Mouse (Mus musculus) ES-CJ7 (cell line): ENCODE measurements around the gene Psat1.

Experiments used
- DNase-seq: peaks from one replicate; pipeline ENCODE4 v3.0.0; 2011; ENCODE audit warnings: low read depth, low spot score

The Psat1 gene

DNA sequence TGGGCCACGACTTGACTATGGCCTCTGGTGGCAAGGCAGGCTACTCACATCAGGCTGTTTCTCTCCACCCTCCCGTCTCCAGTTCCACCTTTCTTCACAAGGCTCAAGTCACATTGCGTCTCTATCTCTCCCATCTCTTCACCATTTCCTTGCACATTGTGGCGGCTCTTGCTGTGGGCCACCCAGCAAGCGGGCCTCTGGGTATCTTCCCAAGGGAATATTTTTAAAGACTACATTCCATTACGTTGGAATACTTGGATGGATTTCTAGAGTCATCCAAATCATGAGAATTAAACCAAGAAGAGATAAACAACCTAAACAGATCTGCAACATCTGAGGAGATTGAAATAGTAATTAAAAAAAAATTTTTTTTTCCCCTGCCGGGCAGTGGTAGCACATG is at the start of gene Psat1:
TSS of gene Psat1 (minus strand) at position 101 of the 400 bp plus-strand sequence.
- DNase-seq: no peak

DNA sequence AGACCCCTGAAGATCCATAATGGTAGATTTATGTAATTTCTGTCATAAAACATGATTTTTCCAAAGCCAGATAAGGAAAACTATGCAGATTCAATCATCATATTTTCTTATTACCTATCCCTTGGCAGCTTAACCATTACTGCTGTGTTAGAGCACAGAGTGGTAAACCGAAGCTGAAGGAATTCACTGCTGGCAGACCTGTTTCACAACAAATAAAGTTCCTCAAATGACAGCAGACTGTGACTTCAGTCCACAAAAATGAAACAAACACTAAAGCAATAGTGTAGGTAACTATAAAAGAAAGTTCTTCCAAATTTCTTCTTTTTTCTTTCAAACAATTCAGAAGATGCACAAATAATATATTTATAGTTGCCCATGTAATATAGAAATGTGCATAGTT is 43.0 kb upstream of the Psat1 start:
- no peak for DNase-seq

DNA sequence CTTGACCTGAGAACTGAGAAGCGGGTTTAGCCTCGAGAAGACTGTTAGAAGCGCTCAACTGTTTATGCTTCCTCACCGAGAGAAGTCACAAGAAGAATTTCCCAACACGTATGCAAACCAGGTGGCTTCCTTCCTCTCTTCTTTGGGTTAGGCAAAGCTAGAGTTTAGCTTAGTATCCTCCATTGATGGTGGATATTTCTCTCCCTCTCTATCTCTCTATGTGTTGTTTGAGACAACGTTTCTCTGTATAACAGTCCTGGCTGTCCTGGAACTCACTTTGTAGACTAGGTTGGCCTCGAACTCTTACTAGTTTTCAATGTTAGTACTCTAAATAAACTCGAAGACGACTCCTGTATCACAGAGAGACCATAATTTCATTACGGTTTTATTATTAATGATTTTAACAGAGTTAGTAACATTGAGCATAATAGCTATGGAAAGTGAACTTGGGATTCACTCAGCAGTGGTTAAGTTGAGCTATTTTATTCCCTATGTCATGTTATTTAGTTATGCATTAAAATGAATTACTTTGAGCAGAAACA is 38.1 kb upstream of the Psat1 start:
- DNase-seq: no peak

DNA sequence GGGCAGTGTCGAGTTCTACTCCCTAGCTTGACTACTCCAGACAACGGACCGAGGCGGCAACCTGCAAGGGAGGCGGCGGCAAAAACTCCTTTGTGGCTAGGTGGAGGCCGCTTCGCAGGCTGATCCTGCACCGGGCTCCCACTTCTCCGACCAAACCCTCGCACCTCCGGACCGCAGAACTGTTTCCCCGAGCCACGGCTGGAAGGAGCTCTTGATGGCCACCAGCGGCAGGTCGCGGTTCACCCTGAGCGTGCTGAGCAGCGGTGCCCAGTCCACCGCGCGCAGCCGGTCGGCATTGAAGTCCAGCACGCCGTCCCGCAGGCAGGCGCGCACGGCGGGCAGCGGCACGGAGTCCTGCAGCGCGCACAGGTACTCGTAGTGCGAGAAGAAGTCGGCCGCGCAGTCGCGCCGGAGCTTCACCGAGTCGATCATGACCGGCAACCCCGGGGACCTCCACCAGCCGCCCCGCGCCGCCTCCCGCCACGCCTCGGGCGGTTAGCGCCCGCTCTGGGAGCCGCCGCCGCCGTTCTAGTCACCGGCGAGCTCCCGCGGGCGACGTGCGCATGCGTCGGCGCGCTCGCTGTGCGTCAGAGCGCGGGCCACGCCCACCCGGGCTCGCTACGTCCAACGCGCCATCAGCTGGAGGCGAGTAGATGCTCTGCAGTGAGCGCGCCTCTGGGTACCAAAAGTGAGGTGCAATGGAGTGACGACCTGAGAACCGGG is 37.5 kb upstream of the Psat1 start, which contains the start of gene Cep78:
TSS of gene Cep78 (minus strand) at position 541 of the 723 bp plus-strand sequence.
- DNase-seq: peak; percentile 93

DNA sequence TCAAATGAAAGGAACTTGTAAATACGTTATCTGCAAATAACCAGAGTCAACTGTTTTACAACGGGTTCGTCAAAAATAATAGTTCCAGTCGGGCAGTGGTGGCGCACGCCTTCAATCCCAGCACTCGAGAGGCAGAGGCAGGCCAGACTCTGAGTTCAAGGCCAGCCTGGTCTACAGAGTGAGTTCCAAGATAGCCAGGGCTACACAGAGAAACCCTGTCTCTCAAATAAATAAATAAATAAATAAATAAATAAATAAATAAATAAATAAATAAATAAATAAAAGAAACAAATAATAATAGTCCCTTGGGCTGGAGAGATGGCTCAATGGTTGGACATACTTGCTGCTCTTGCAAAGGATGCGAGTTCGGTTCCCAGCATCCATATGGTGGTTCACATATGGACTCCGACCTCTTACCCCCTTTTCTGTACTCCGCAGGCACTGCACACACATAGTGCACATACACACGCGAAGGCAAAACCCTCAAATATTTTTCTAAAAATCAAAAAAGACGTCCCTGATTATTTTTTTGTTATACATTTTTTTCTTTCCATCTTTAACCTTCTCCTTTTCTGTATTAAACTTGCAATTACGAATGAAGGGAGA is 36.7 kb upstream of the Psat1 start:
- DNase-seq: no peak

GRCm38 (mm10) chr19:15982926-15983738 is 36.0 kb upstream of the Psat1 start:
- DNase-seq: peak; percentile 28

- DNase-seq: peak; percentile 83
Measured at GRCm38 (mm10) chr19:15981861-15982260, 34.7 kb upstream of the Psat1 start.

GRCm38 (mm10) chr19:15973365-15973764 is 26.2 kb upstream of the Psat1 start:
- no peak for DNase-seq

- DNase-seq: peak; percentile 75
Measured at GRCm38 (mm10) chr19:15965082-15965481, 17.9 kb upstream of the Psat1 start.

DNA sequence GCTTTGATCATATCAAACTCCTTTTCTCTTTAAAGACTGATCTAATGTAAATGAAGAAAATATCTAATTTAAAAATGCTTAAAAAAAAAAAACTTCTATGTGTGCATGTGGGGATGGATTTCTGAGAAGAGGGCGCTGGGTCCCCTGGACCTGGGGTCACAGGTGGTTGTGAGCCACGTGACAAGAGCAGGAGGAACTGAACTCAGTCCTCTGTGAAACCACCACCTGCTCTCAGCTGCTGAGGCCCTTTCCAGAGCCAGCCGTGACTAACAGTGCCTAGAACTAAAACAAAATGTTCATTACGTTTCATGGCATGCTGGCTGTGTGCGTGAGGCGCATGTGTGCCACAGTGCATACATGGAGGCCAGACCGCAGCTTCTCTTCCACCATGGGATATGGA is 17.4 kb upstream of the Psat1 start:
- DNase-seq: no peak

GRCm38 (mm10) chr19:15963011-15963695 is 16.0 kb upstream of the Psat1 start:
- DNase-seq: peak; percentile 39

DNA sequence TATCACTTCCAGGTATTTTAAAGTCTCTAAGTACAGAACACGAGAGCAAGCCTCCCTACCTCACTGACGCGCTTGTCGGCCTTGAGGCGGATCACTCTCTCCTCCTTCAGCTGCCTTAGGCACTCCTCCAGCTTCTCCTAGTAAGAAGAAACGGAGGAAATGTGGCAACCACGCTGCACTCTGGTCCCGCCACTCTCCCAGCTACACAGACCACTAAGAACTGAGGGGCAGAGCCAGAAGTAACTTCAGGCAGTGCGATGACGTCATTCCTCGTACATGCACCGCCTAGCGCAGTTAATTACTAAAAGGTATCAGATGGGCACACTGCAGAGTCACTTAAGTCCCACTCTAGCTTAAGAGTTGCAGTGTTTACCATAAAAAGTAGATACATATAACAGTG is 15.2 kb upstream of the Psat1 start:
- DNase-seq: no peak

- peak; percentile 75 for DNase-seq
Measured at GRCm38 (mm10) chr19:15950225-15950624, 3.1 kb upstream of the Psat1 start.

DNA sequence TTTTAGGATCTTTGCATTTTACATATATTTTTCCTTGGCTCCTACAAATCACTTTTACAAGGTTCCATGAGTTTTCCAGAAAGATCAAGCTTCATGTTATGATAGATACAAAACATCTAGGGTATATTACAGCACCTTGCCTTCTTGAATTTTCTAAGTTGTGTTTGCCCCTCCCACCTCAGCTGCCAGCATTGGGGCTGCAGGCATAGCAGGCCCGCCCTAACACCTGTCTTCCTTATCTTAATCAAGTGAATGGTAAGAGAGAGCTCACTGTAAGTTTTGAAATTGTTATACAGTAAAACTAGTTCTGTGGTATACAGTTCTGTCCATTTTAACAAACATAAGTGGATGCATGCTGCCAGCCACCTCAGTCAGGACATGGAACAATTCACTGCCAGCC is 1.7 kb upstream of the Psat1 start:
- DNase-seq: no peak

- no peak for DNase-seq
Measured at GRCm38 (mm10) chr19:15948426-15948825, 1.3 kb upstream of the Psat1 start.

GRCm38 (mm10) chr19:15946663-15947062 is 474 bp downstream of the Psat1 start:
- DNase-seq: peak; percentile 60

DNA sequence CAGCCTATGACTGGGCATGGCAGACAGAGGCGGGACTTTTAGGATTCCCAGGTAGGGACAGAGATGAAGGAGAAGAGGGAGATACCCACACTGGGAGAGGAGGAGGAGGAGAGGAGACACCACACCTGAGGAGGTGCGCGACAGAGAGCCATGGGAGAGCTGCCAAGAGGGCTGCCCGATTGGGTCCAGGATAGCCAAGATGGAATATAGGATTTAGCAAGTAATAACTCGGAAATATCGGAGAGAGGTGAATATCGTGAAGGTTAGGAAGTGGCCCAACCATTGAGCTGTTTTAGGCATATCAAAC is 4.1 kb downstream of the Psat1 start:
- DNase-seq: no peak

- DNase-seq: peak; percentile 98
Measured at GRCm38 (mm10) chr19:15942421-15943116, 4.6 kb downstream of the Psat1 start.

DNA sequence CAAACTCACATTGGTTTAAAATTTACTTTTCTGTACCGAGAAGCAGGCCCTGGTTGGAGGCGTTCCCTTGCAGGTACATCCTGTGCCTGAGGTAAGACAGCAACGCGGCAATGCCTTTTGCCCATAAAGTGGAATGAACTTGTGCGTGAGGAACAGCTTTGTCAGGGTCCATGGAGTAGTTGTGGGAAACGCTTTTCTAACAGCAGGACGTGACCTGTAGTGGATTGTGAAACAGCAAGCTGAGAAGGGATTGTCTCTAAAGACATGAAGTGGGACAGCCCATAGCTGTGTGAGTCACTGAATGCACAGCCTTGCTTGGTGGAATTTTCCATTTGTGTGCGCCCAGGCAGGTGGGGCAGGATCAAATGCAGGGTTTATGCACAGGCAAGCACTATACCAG is 5.7 kb downstream of the Psat1 start:
- DNase-seq: peak; percentile 42

GRCm38 (mm10) chr19:15925719-15926045 is 21.5 kb downstream of the Psat1 start:
- peak; percentile 30 for DNase-seq
